Mouse (Mus musculus) embryonic facial prominence, embryonic 11.5 days (tissue): ENCODE results near the gene Stxbp2. TPM values are rescaled to one million over a fixed set of nuclear protein-coding genes. Genes with fewer than 3 reads are reported as not detected.
A peak's percentile ranks its signal among the peaks of the same experiment; 100 is the strongest.

ENCODE experiments used
- ATAC-seq: fragments of 200-750 bp; cut with Nextera tagmentation; replicated peaks from 2 replicates; pipeline ENCODE4 v1.8.0; 2017; ENCODE audit warnings: low read depth; ENCODE audit not compliant: insufficient number of reproducible peaks, low FRiP score, low TSS enrichment
- DNase-seq: peaks from one replicate; pipeline ENCODE4 v3.0.0-alpha.2; 2015; ENCODE audit warnings: low spot score
- H3K27ac ChIP-seq: fragments of 300-500 bp; sonication (generic); replicated peaks from 2 replicates; pipeline ENCODE4 v1.5.1; 2014; ENCODE audit warnings: mild to moderate bottlenecking, low read depth, low read length, control low read depth
- H3K27me3 ChIP-seq: fragments of 300-500 bp; sonication (generic); 2 replicates; pipeline ENCODE4 v1.6.1; 2014; ENCODE audit warnings: mild to moderate bottlenecking, low read length, moderate library complexity, mixed read lengths; ENCODE audit not compliant: control insufficient read depth, insufficient read depth
- H3K36me3 ChIP-seq: fragments of 300-500 bp; sonication (generic); replicated peaks from 2 replicates; pipeline ENCODE4 v1.6.1; 2014; ENCODE audit warnings: low read depth, mild to moderate bottlenecking, low read length, moderate library complexity, mixed read lengths; ENCODE audit not compliant: control insufficient read depth, insufficient read depth
- H3K4me1 ChIP-seq: fragments of 300-500 bp; sonication (generic); 2 replicates; pipeline ENCODE4 v1.6.1; 2014; ENCODE audit warnings: low read length, mixed read lengths; ENCODE audit not compliant: control insufficient read depth, insufficient read depth
- H3K4me2 ChIP-seq: fragments of 300-500 bp; sonication (generic); 2 replicates; pipeline ENCODE4 v1.6.1; 2014; ENCODE audit warnings: low read depth, mild to moderate bottlenecking, control low read depth, low read length, moderate library complexity
- H3K4me3 ChIP-seq: fragments of 300-500 bp; sonication (generic); 2 replicates; pipeline ENCODE4 v1.5.1; 2014; ENCODE audit warnings: low read depth, low read length, control low read depth
- H3K9ac ChIP-seq: fragments of 300-500 bp; sonication (generic); replicated peaks from 2 replicates; pipeline ENCODE4 v1.6.1; 2014; ENCODE audit warnings: mild to moderate bottlenecking, control low read depth, low read length
- H3K9me3 ChIP-seq: fragments of 300-500 bp; sonication (generic); replicated peaks from 2 replicates; pipeline ENCODE4 v1.6.1; 2016; ENCODE audit warnings: mild to moderate bottlenecking, low read length, inconsistent platforms, mixed read lengths; ENCODE audit not compliant: control insufficient read depth
- WGBS: fragments of 180-500 bp; shearing (Covaris S2); extraction: QIAGEN DNeasy Blood & Tissue Kit; methylation state at CpG from one replicate; pipeline ENCODE4 v1.1.7; 2014; 5-methylcytosine and 5-hydroxymethylcytosine counted together
- polyA plus RNA-seq: library from polyadenylated mRNA; unstranded; fragments of >200 nt; fragmentation: Nextera tagmentation; extraction: Ambion mirVana; gene quantifications from 2 replicates; pipeline ENCODE4 v1.2.1, GENCODE M21; 2014

Stxbp2 gene
- polyA plus RNA-seq, 1 experiment from 2014 or later: 24.9 TPM

DNA sequence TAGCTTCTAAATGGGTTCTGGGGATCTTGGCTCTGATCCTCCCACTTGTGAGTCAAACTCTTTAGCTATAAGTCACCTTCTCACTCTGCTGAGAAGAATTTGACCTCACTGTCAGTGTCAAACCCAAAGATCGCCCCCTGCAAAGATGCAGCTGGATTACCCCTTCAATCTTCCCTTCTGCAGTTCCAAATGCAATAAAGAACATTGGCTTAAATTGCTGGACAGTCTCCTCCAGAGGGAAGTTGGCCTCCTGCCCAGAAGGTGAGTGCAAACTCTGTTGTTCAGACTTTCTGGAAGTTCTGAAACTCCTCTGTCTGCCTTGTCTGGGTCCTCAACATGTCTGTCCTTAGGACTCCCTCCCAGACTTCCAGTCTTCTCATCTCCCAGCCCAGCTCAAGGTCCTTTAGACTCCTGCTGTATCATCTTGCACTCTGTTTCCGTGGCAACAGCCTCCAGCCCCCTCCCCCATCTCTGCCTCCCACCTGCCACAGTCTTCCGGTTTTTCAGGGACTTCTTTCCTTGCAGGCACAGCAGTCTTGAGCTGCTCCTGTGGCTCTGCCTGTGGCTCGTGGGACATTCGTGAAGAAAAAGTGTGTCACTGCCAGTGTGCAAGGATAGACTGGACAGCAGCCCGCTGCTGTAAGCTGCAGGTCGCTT lies 26.1 kb downstream of the Stxbp2 start:
- Histone ChIP-seq H3K4me3 (no peak overlapping the region), H3K27me3 (no peaks in the 10 kb centered on the region), H3K9me3 (no peaks in the 10 kb centered on the region), H3K36me3 (no peaks in the 10 kb centered on the region), H3K4me1 (no peaks in the 10 kb centered on the region; the same call in 1 of the 2 replicates), H3K4me2 (peak overlapping the region; percentile 20; the same call in 1 of the 2 replicates), H3K27ac (no peak overlapping the region; the same call in 1 of the 2 replicates), H3K9ac (no peak overlapping the region)
- DNase-seq (peak; percentile 63), ATAC-seq (no peak; the same call in 1 of the 2 replicates)
- WGBS: 29% methylated on average over 7 of the region's 7 CpGs

DNA sequence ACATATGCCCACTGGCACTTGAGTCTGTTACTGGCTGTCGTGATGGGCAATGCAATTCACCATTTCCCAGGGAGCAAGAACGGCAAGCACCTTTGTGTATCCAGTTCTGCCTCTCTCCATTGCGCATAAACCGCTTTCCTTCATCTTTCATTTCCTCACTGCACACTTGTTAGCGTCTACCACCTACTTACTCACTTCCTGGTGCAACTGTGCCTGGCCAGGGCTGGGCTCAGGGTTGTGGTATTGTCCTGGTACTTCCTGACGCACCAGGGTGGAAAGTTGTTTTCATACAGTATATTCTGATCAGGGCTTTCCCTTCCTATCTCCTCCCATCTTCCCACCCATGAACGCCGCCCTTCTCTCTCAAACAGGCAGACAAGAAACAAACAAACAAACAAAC lies 30.1 kb downstream of the Stxbp2 start:
- Histone ChIP-seq H3K4me3 (no peak overlapping the region), H3K4me1 (no peaks in the 10 kb centered on the region; the same call in 1 of the 2 replicates), H3K27ac (no peak overlapping the region), H3K9ac (no peak overlapping the region), H3K4me2 (no peak overlapping the region), H3K27me3 (no peaks in the 10 kb centered on the region), H3K9me3 (no peaks in the 10 kb centered on the region), H3K36me3 (no peaks in the 10 kb centered on the region)
- WGBS: 79% methylated on average over 8 of the region's 8 CpGs
- DNase-seq: no peak
- no peak for ATAC-seq

DNA sequence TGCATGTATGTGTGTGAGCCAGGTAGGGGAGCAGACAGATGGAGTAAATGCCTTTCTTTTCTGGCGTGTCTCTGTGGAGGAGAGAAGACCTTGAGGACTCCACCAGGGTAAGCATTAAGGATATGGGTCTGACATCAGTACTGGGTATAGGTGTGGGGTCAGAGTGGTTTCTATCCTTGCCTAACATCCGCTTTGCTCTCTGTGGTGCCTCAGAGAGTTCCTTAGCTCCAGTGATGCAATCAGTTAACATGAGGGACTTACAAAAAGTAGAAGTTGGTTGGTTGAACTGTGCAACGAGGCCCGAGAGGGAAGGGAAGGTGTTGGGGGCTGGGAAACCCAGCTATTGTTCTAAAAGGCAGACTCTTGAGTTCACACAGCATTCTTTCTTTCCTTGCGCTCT lies 33.6 kb downstream of the Stxbp2 start:
- Histone ChIP-seq H3K4me1 (no peaks in the 10 kb centered on the region), H3K27ac (no peak overlapping the region), H3K4me3 (no peak overlapping the region), H3K9me3 (no peaks in the 10 kb centered on the region), H3K4me2 (no peak overlapping the region), H3K9ac (no peak overlapping the region), H3K27me3 (no peaks in the 10 kb centered on the region), H3K36me3 (no peaks in the 10 kb centered on the region)
- ATAC-seq (no peak), DNase-seq (no peak)
- WGBS: 66% methylated on average over 5 of the region's 5 CpGs

DNA sequence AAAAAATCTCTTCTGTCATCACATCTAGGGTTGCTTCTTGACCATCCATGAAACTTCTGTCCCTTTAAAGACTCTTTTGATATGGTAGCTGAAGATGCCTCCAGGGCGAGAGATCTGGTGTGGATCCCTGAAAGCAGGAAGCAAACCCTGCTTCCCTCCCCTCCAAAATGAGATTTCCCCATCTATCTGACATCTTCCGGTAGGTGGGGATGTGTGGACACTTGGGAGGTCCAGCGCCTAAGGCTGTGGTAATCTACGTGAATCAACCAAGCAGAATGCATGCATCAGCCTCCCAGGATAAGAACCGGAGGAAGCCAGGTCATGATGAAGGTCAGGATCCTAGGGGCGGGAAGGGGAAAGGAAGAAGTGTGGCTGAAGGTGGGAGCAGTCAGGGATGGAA lies 34.8 kb downstream of the Stxbp2 start, which contains the start of gene Mcemp1:
Mcemp1 (plus strand) TSS at position 248 of the 400 bp plus-strand sequence.
- 59% methylated on average over 6 of the region's 6 CpGs for WGBS
- Histone ChIP-seq H3K4me3 (no peak within 1 kb of the TSS), H3K4me1 (no peaks in the 10 kb centered on the region), H3K36me3 (no peaks in the 10 kb centered on the region), H3K27ac (no peak within 1 kb of the TSS), H3K4me2 (no peak within 1 kb of the TSS), H3K9me3 (no peaks in the 10 kb centered on the region), H3K27me3 (no peaks in the 10 kb centered on the region), H3K9ac (no peak within 1 kb of the TSS)
- ATAC-seq: no peak
- DNase-seq: no peak

DNA sequence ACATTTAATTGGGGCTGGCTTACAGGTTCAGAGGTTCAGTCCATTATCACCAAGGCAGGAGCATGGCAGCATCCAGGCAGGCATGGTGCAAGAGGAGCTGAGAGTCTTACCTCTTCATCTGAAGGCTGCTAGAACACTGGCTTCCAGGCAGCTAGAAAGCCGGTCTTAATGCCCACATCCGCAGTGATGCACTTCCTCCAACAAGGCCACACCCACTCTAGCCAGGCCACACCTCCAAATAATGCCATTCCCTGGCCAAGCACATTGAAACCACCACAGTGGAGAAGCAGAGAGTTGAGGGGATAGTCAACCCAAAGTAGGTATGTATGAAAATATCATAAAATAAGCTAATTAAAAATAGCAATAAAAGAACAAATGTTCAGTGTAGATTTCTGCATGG lies 39.6 kb downstream of the Stxbp2 start:
- no peaks in the 10 kb centered on the region for H3K36me3 ChIP-seq
- 88% methylated on average over 2 of the region's 2 CpGs for WGBS
- H3K27ac ChIP-seq: no peak overlapping the region
- H3K9ac ChIP-seq: no peak overlapping the region
- ATAC-seq (no peak), DNase-seq (no peak)
- H3K9me3 ChIP-seq: no peaks in the 10 kb centered on the region
- H3K4me2 ChIP-seq: no peak overlapping the region
- H3K27me3 ChIP-seq: no peaks in the 10 kb centered on the region
- H3K4me1 ChIP-seq: no peaks in the 10 kb centered on the region
- H3K4me3 ChIP-seq: no peak overlapping the region

DNA sequence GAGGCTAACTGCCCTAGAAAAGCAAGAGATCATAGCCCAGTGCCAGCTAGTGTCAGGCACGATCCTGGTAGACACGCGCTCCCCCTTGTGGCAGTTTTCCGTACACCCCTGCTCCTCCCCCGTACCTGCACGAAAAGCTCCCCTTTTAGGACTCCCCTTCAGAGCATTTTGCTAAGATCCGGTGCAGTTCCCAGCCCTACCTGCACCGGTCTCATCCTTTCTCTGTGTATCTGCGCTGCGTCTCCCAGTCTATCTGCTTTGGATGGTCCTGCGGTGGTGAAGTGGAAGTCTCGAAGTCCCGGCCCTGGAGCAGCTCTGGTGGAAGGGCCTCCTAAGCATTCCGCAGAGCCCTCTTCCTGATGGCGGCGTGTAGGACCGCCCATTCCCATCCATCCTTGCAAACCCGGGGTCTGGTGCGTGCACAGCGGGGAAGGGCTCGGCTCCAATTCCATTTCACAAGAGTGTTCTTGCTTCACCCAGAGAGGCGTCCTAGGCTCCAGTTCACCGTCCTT lies 41.3 kb downstream of the Stxbp2 start, which contains the start of gene Fcor:
Fcor (minus strand) TSS at position 383 of the 512 bp plus-strand sequence.
- peak; percentile 87 for ATAC-seq
- Histone ChIP-seq H3K4me1 (no peaks in the 10 kb centered on the region), H3K9me3 (no peaks in the 10 kb centered on the region), H3K36me3 (no peaks in the 10 kb centered on the region), H3K27me3 (no peaks in the 10 kb centered on the region), H3K4me2 (peak within 1 kb of the TSS; percentile 62), H3K9ac (peak within 1 kb of the TSS; percentile 70), H3K27ac (peak within 1 kb of the TSS; percentile 48; the same call in 1 of the 2 replicates), H3K4me3 (peak within 1 kb of the TSS; percentile 48)
- peak; percentile 86 for DNase-seq
- under 1% methylated on average over 23 of the region's 23 CpGs for WGBS

DNA sequence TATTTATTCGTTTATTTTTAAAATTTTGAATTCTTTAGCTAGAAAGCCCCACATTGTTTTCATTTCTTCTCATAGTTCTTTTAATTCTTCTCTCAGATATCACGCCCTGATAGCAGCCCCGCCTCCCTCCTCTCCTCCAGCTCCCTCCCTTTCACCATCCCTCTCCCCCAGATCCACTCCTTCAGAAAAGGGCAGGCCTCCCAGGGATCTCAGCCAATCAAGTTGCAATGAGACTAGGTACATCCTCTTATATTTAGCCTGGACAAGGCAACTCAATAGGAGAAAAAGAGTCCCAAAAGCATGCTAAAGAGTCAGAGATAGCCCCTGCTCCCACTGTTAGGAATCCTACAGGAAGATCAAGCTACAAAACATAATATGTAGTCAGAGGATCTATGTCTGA lies 43.9 kb downstream of the Stxbp2 start:
- no peak for ATAC-seq
- peaks cover 7% of the 10 kb centered on the region; the same call in 1 of the 2 replicates for H3K36me3 ChIP-seq
- no peaks in the 10 kb centered on the region for H3K27me3 ChIP-seq
- 52% methylated on average over 3 of the region's 3 CpGs for WGBS
- H3K9ac ChIP-seq: no peak overlapping the region
- no peak overlapping the region for H3K4me3 ChIP-seq
- H3K4me2 ChIP-seq: no peak overlapping the region
- H3K27ac ChIP-seq: no peak overlapping the region
- H3K4me1 ChIP-seq: no peaks in the 10 kb centered on the region
- DNase-seq: no peak
- no peaks in the 10 kb centered on the region for H3K9me3 ChIP-seq
